Mouse (Mus musculus) spleen, adult 2 months (tissue): Measurements from ENCODE around the gene Lyrm4. TPM values are rescaled to one million over a fixed set of nuclear protein-coding genes. Genes with fewer than 3 reads are reported as not detected.

ENCODE experiments used
- DNase-seq, 2 experiments: peaks; one replicate each; pipeline versions ENCODE4 v3.0.0 to v3.0.0-alpha.2; 2012 to 2021; ENCODE audit warnings: low spot score in 2 of 2, low read depth in 1 of 2
- H3K27ac ChIP-seq: fragments of 200-500 bp; 2 replicates; pipeline ENCODE4 v1.5.1; 2012; ENCODE audit warnings: low read length, inconsistent platforms; ENCODE audit not compliant: insufficient read depth
- H3K27me3 ChIP-seq: fragments of 200-500 bp; 2 replicates; pipeline ENCODE4 v1.6.1; 2012; ENCODE audit warnings: mild to moderate bottlenecking, moderate library complexity, low read length, inconsistent platforms; ENCODE audit not compliant: control insufficient read depth, insufficient read depth
- H3K36me3 ChIP-seq: fragments of 200-500 bp; 2 replicates; pipeline ENCODE4 v1.6.1; 2012; ENCODE audit warnings: mild to moderate bottlenecking, low read length, inconsistent platforms; ENCODE audit not compliant: control insufficient read depth, insufficient read depth
- H3K4me1 ChIP-seq: fragments of 200-500 bp; 2 replicates; pipeline ENCODE4 v1.6.1; 2011; ENCODE audit warnings: inconsistent platforms; ENCODE audit not compliant: control insufficient read depth, insufficient read depth, insufficient read length
- H3K4me3 ChIP-seq: fragments of 200-500 bp; 2 replicates; pipeline ENCODE4 v1.5.1; 2011; ENCODE audit warnings: mild to moderate bottlenecking, inconsistent platforms; ENCODE audit not compliant: insufficient read depth, insufficient read length; ENCODE audit errors: extremely low read depth
- CTCF ChIP-seq: fragments of 200-500 bp; IDR thresholded peaks from 2 replicates; pipeline ENCODE4 v1.5.1; 2011; ENCODE audit warnings: mild to moderate bottlenecking, inconsistent platforms; ENCODE audit not compliant: insufficient read depth, insufficient read length, insufficient replicate concordance; ENCODE audit errors: extremely low read depth
- POLR2A ChIP-seq: fragments of 200-500 bp; IDR thresholded peaks from 2 replicates; pipeline ENCODE4 v1.6.1; 2011; ENCODE audit warnings: low read depth, low read length, inconsistent platforms
- WGBS: fragments of 180-500 bp; shearing (Covaris S2); methylation state at CpG from one replicate; pipeline ENCODE4 v1.1.7; 2018; 5-methylcytosine and 5-hydroxymethylcytosine counted together
- polyA plus RNA-seq: library from polyadenylated mRNA; depleted of rRNA; stranded (reverse); fragments of >200 nt; gene quantifications from 2 replicates; pipeline ENCODE4 v1.2.3, GENCODE M21; 2012

Gene Lyrm4
- polyA plus RNA-seq, 1 experiment: 2.3 TPM

DNA sequence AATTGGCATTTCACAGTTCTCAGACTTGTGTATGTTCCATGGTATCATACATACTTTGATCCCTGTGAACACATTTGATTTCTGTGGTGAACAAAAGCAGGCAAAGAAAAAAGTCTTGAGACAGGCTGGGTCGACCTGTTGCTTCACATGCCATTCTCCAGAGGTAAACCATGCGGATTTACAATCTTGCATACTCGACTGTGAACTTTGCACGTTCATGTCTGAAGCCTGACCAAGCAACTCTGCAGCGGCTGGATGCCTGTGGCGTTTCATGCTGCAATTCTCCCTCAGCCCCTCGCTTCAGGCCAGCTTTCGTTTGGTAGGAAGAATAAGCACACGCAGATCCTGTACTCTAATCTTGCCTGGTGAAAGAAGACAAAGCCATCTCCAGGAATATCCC, 85.4 kb downstream of the Lyrm4 start:
- Histone ChIP-seq H3K27me3 (no peaks in the 10 kb centered on the region), H3K36me3 (no peaks in the 10 kb centered on the region), H3K4me1 (no peaks in the 10 kb centered on the region), H3K27ac (no peak overlapping the region), H3K4me3 (no peak overlapping the region)
- 90% methylated on average over 9 of the region's 9 CpGs for WGBS
- no peak for DNase-seq
- TF ChIP-seq CTCF (no peak), POLR2A (no peak)

DNA sequence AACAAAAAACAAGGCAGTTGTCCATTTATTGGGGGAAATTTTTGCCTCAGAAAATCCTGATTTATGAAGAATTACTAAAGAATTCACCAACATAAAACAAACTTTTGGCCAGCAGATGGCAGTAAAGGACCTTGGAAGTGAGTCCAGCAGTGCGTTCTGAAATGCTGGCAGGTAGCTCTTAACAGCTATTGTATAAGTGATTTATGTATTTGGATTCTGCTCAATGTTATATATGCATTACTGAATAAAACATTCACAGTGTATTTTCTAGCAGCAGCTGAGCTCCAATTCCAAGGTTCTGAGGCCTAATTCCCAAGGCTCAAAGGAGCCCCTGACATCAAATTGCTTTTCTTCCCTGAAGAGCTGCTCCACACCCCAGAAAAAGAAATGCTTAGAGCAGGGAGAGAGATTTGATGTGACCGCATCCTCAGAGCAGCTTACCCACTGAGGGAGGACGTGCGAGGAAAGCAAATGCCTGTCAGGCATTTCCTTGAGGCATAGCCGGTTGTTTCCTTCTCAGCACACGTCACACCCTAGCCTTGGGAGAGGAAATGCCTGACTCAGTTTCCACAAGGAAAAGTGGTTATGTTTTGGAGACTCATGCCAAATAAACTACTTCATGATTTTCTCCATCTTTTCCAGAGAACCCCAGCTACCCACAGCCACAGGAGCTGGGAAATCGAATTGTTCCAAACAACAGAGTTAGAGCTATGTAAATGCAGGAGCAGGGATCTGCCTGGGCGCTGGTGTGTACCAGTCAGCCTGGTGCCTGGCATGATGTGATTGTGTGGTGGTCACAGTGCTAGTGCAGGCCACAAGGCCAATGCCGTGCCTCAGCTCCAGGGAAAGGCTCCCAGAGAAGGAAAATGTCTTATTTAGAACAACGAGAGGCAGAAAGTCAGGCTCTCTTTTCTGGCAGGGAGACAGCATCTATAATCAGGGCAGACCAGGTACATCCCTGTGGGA, 97.7 kb downstream of the Lyrm4 start:
- Histone ChIP-seq H3K36me3 (no peaks in the 10 kb centered on the region), H3K4me1 (no peaks in the 10 kb centered on the region), H3K27me3 (no peaks in the 10 kb centered on the region), H3K4me3 (no peak overlapping the region), H3K27ac (no peak overlapping the region)
- TF ChIP-seq CTCF (peak; percentile 39; the same call in 1 of the 2 replicates), POLR2A (no peak)
- 80% methylated on average over 10 of the region's 10 CpGs for WGBS
- peak; percentile 33 to 58 for DNase-seq

DNA sequence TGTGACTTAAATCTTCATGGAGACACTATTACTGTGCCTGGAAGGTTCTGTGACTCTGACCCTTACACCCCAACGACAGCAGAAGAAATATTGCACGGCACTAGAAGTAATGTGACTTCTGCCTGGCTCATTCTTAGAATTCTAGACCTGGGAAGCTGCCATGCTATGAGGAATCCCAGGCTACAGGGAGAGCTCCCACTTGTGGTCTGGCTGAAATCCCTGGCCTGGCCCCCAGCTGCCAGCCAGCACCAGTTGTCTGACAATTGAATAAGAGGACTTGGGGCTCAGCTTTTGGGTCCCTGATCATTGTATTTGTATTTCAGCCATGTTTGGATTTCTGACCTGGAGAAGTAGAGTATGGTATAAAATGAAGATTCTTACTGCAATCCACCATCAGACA, 99.3 kb downstream of the Lyrm4 start:
- WGBS: 94% methylated on average over 2 of the region's 2 CpGs
- no peak for DNase-seq

DNA sequence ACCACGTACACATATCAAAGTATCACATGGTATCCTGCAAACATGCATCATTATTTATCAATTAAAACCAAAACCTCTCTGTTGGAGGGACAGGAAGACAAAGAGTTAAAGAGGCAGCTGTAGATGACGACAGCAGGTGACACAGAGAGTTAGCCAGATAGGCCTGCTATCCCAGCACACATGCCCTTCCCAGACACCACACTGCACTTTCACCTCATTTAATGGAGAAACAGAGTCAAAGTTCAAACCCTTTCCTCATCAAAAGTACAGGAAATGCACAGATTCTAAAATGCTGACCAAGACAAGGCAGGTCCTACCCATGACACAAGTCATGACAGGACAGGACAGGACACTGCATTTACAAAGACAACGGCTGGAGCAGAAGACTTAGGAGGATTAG, 101.7 kb downstream of the Lyrm4 start:
- no peaks in the 10 kb centered on the region for H3K4me1 ChIP-seq
- H3K4me3 ChIP-seq: no peak overlapping the region
- H3K36me3 ChIP-seq: no peaks in the 10 kb centered on the region
- TF ChIP-seq POLR2A (no peak), CTCF (no peak)
- H3K27ac ChIP-seq: no peak overlapping the region
- H3K27me3 ChIP-seq: no peaks in the 10 kb centered on the region
- no peak for DNase-seq
- 88% methylated on average over 3 of the region's 3 CpGs for WGBS

More for the DNA sequence above, 99.3 kb downstream of the Lyrm4 start:
- no peak overlapping the region for H3K4me3 ChIP-seq
- H3K27me3 ChIP-seq: no peaks in the 10 kb centered on the region
- H3K27ac ChIP-seq: no peak overlapping the region
- H3K36me3 ChIP-seq: no peaks in the 10 kb centered on the region
- TF ChIP-seq POLR2A (no peak), CTCF (no peak)
- H3K4me1 ChIP-seq: no peaks in the 10 kb centered on the region

DNA sequence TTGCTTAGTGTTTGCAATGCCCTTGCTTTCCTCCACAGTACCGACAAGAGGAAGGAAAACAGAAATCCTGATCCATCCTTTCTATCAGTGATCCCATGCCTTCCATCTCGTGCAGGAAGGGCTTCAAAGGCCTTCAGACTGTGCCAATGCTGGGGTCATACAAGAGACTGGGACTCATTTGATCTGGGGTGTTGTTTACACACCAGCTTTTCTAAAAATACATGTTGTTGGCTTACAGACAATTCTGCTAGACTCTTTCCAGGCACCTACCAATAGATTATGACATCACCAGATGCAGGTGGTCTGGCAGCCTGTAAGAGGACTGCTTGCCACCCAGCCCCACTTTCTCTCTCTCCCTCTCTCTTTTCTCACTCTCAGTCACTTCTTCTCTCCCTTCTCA, 107.3 kb downstream of the Lyrm4 start:
- H3K4me1 ChIP-seq: no peaks in the 10 kb centered on the region
- H3K4me3 ChIP-seq: no peak overlapping the region
- no peak for DNase-seq
- TF ChIP-seq CTCF: no peak
- no peak for TF ChIP-seq POLR2A
- H3K27me3 ChIP-seq: no peaks in the 10 kb centered on the region
- no peaks in the 10 kb centered on the region for H3K36me3 ChIP-seq
- WGBS: 73% methylated on average over 2 of the region's 2 CpGs
- H3K27ac ChIP-seq: no peak overlapping the region

DNA sequence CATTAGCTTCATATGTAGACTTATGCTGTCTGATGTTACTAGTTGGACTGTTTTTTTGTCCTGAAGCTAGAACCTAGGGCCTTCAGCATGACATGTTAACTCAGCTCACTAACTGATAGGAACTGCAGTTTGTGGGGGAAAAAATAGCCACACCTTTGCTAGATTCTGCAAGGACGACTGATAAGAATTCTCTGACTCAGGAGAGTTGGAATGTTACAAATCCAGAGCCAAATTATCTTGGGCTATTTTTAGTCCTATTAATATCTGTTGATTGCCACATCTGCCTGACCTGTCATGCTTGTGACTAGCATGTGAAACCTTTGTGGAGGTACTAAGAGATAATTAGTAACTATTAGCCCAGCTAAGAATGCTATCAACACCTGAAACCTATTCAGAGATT, 116.5 kb downstream of the Lyrm4 start:
- no peaks in the 10 kb centered on the region for H3K36me3 ChIP-seq
- no peak overlapping the region for H3K27ac ChIP-seq
- H3K27me3 ChIP-seq: no peaks in the 10 kb centered on the region
- WGBS: 87% methylated on average over 1 of the region's 1 CpGs
- TF ChIP-seq CTCF: no peak
- TF ChIP-seq POLR2A: no peak
- DNase-seq: no peak
- no peaks in the 10 kb centered on the region for H3K4me1 ChIP-seq
- H3K4me3 ChIP-seq: no peak overlapping the region

DNA sequence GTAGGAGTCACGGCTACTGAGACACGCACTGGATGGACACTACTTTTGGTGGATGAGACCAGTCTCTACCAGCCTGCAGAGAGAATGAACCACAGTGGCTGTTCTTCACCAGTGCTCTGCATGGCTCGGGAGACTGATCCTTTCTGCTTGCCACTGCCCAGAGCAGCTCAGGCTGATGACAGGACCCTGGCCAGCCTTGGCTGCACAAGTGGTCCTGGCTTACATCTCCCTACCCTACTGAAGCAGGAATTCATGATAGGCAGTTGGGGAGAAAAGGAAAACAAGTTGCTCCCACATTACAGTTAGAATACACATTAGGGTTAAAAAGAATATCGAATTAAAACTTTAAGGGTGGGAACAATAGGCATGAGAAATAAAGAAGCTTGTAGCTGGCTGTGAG, 119.7 kb downstream of the Lyrm4 start:
- Histone ChIP-seq H3K36me3 (no peaks in the 10 kb centered on the region), H3K4me1 (no peaks in the 10 kb centered on the region), H3K4me3 (no peak overlapping the region), H3K27me3 (no peaks in the 10 kb centered on the region), H3K27ac (no peak overlapping the region)
- 92% methylated on average over 4 of the region's 4 CpGs for WGBS
- DNase-seq: no peak
- TF ChIP-seq POLR2A (no peak), CTCF (no peak)
